ENCODE assay signal across 8 mouse cellular contexts in the genomic region with DNA sequence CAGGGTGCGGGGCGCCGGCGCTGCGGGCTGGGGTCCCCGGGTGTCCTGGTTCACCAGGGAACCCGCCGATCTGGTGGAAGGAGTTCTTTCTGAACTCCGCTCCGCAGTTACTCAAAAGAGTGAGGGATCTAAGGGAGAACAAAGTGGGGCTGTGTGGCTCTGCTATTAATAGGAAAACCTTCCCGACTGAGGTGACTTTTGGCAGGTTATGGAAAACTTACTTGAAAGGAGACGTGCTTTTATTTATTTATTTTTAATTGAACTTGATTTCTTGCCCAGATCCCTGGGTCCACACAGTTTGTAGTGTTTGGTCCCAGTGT. TPM values are rescaled to one million over a fixed set of nuclear protein-coding genes. Genes with fewer than 3 reads are reported as not detected.
DNase-seq lines count a peak whose midpoint lies in the region; ATAC-seq and TF ChIP-seq lines count a peak whose summit lies in the region.

No protein-coding gene starts in this region.

- no peaks in the 10 kb centered on the region for H3K27me3 ChIP-seq in heart, embryonic 16.5 days (ENCODE audit: control insufficient read depth, insufficient read depth, low read length)
- 0 out of 2 replicates have a peak, but pooled peaks cover 4% of the 10 kb centered on the region for H3K27me3 ChIP-seq in G1E (ENCODE audit: insufficient read depth, low read length)
- H3K27me3 ChIP-seq in hindbrain, embryonic 11.5 days (ENCODE audit: control insufficient read depth, insufficient read depth, low read length): no peaks in the 10 kb centered on the region
- H3K27me3 ChIP-seq in midbrain, embryonic 11.5 days (ENCODE audit: control insufficient read depth, insufficient read depth, low read length): no peaks in the 10 kb centered on the region

- no peaks in the 10 kb centered on the region for H3K9me3 ChIP-seq in heart, embryonic 16.5 days (replicated peaks; ENCODE audit: control insufficient read depth, low read length)
- H3K9me3 ChIP-seq in G1E (replicated peaks): no peaks in the 10 kb centered on the region
- H3K9me3 ChIP-seq in hindbrain, embryonic 11.5 days (ENCODE audit: control insufficient read depth, low read length): no peaks in the 10 kb centered on the region
- no peaks in the 10 kb centered on the region for H3K9me3 ChIP-seq in midbrain, embryonic 11.5 days (ENCODE audit: control insufficient read depth, low read length)

- ATAC-seq in heart, embryonic 16.5 days (replicated peaks; ENCODE audit: extremely low read depth, insufficient read depth, low FRiP score): no peak
- no peak for ATAC-seq in G1E (ENCODE audit: extremely low read depth, insufficient number of reproducible peaks, low FRiP score, poor library complexity, severe bottlenecking)
- no peak for ATAC-seq in hindbrain, embryonic 11.5 days (ENCODE audit: low FRiP score)
- no peak for ATAC-seq in midbrain, embryonic 11.5 days (ENCODE audit: low FRiP score)

- peak overlapping the region; percentile 90 for H3K27ac ChIP-seq in heart, embryonic 16.5 days (ENCODE audit: low read length)
- H3K27ac ChIP-seq in hindbrain, embryonic 11.5 days (ENCODE audit: low read depth, low read length): peak overlapping the region; percentile 67; the same call in 1 of the 2 replicates
- H3K27ac ChIP-seq in midbrain, embryonic 11.5 days (ENCODE audit: low read depth, low read length): no peak overlapping the region; the same call in 1 of the 2 replicates

- DNase-seq in heart, adult 11 months: no peak
- no peak for DNase-seq in G1E (ENCODE audit: low spot score)
- no peak for DNase-seq in hindbrain, embryonic 11.5 days (ENCODE audit: low spot score)
- DNase-seq in midbrain, embryonic 11.5 days (ENCODE audit: low spot score, missing footprints): peak; percentile 93
- no peak for DNase-seq in frontal cortex, postnatal 10 days (ENCODE audit: low spot score in 2 of 2)
- no peak for DNase-seq in embryo, embryonic 11 days
- no peak for DNase-seq in cerebellum, adult 9-11 months

- peak overlapping the region; percentile 95 for H3K9ac ChIP-seq in heart, embryonic 16.5 days (ENCODE audit: low read length)
- H3K9ac ChIP-seq in hindbrain, embryonic 11.5 days (ENCODE audit: low read depth, low read length): peak overlapping the region; percentile 83
- peak overlapping the region; percentile 80 for H3K9ac ChIP-seq in midbrain, embryonic 11.5 days (ENCODE audit: low read length)

- H3K36me3 ChIP-seq in heart, embryonic 16.5 days (ENCODE audit: control insufficient read depth, insufficient read depth): peaks cover 17% of the 10 kb centered on the region
- peaks cover 27% of the 10 kb centered on the region for H3K36me3 ChIP-seq in G1E (replicated peaks)
- no peaks in the 10 kb centered on the region for H3K36me3 ChIP-seq in hindbrain, embryonic 11.5 days (ENCODE audit: control insufficient read depth, insufficient read depth, low read length)
- H3K36me3 ChIP-seq in midbrain, embryonic 11.5 days (ENCODE audit: control insufficient read depth, insufficient read depth, low read length): peaks cover 4% of the 10 kb centered on the region

- TF ChIP-seq CTCF in G1E (IDR thresholded peaks at IDR 0.05; ENCODE audit: low read depth, low read length): no peak

- WGBS in heart, embryonic 16.5 days: 1% methylated on average over 12 of the region's 12 CpGs
- under 1% methylated on average over 12 of the region's 12 CpGs for whole genome bisulfite sequencing in hindbrain, embryonic 11.5 days
- WGBS in midbrain, embryonic 11.5 days: under 1% methylated on average over 12 of the region's 12 CpGs

- H3K4me3 ChIP-seq in heart, embryonic 16.5 days (ENCODE audit: low read length): peak overlapping the region; percentile 98
- peak overlapping the region; percentile 89 for H3K4me3 ChIP-seq in G1E (ENCODE audit: low read depth, low read length)
- H3K4me3 ChIP-seq in hindbrain, embryonic 11.5 days (ENCODE audit: low read depth, low read length): peak overlapping the region; percentile 99
- peak overlapping the region; percentile 74 for H3K4me3 ChIP-seq in midbrain, embryonic 11.5 days (ENCODE audit: low read depth, low read length)

- peaks cover 5% of the 10 kb centered on the region for H3K4me1 ChIP-seq in heart, embryonic 16.5 days (ENCODE audit: control insufficient read depth, insufficient read depth, low read length)
- peaks cover 2% of the 10 kb centered on the region; the same call in 1 of the 2 replicates for H3K4me1 ChIP-seq in G1E (ENCODE audit: insufficient read depth, low read depth, low read length)
- H3K4me1 ChIP-seq in hindbrain, embryonic 11.5 days (replicated peaks; ENCODE audit: control insufficient read depth, insufficient read depth, low read length): no peaks in the 10 kb centered on the region
- H3K4me1 ChIP-seq in midbrain, embryonic 11.5 days (ENCODE audit: control insufficient read depth, insufficient read depth, low read length): 0 out of 2 replicates have a peak, but pooled peaks cover 2% of the 10 kb centered on the region

- peak overlapping the region; percentile 73 for H3K4me2 ChIP-seq in heart, embryonic 16.5 days (ENCODE audit: low read depth, low read length)
- peak overlapping the region; percentile 64 for H3K4me2 ChIP-seq in hindbrain, embryonic 11.5 days (replicated peaks; ENCODE audit: low read depth, low read length)
- H3K4me2 ChIP-seq in midbrain, embryonic 11.5 days: peak overlapping the region; percentile 59

RNA-seq across cellular contexts. Expression of gene Yipf4, which starts 0.6 kb away (rescaled TPM):
- polyA plus RNA-seq in heart, embryonic 16.5 days (2015; fragmentation: Nextera tagmentation; extraction: Ambion mirVana): 52.7 and 56.6 TPM in 2 replicates
- total RNA-seq in G1E (2014; fragmentation: Nextera tagmentation): 40.2 and 40.5 TPM in 2 replicates
- 32.9 and 49.6 TPM in 2 replicates for total RNA-seq in G1E (2017)
- polyA plus RNA-seq in G1E (2012): 9.7 and 17.1 TPM in 2 replicates
- 56.4 and 59.5 TPM in 2 replicates for polyA plus RNA-seq in hindbrain, embryonic 11.5 days (2014; fragmentation: Nextera tagmentation; extraction: Ambion mirVana)
- polyA plus RNA-seq in midbrain, embryonic 11.5 days (2014; fragmentation: Nextera tagmentation; extraction: Ambion mirVana): 63.2 and 63.4 TPM in 2 replicates

RNA-seq across cellular contexts. Expression of gene Nlrc4, which starts 30.9 kb away (rescaled TPM):
- polyA plus RNA-seq in heart, embryonic 16.5 days (2015; fragmentation: Nextera tagmentation; extraction: Ambion mirVana): 0.07 and 0.28 TPM in 2 replicates
- total RNA-seq in G1E (2014; fragmentation: Nextera tagmentation): 0.45 and 0.92 TPM in 2 replicates
- total RNA-seq in G1E (2017): 0.93 and 1.3 TPM in 2 replicates
- 0.03 TPM in 1 of 2 replicates, not detected in the other for polyA plus RNA-seq in G1E (2012)
- polyA plus RNA-seq in hindbrain, embryonic 11.5 days (2014; fragmentation: Nextera tagmentation; extraction: Ambion mirVana): 0.22 and 0.32 TPM in 2 replicates
- polyA plus RNA-seq in midbrain, embryonic 11.5 days (2014; fragmentation: Nextera tagmentation; extraction: Ambion mirVana): 0.21 and 0.22 TPM in 2 replicates

RNA-seq across cellular contexts. Expression of gene Birc6, which starts 38.2 kb away (rescaled TPM):
- polyA plus RNA-seq in heart, embryonic 16.5 days (2015; fragmentation: Nextera tagmentation; extraction: Ambion mirVana): 46.6 and 51.8 TPM in 2 replicates
- total RNA-seq in G1E (2014; fragmentation: Nextera tagmentation): 266 and 279 TPM in 2 replicates
- total RNA-seq in G1E (2017): 133 and 151 TPM in 2 replicates
- polyA plus RNA-seq in G1E (2012): 25.0 and 33.4 TPM in 2 replicates
- 79.3 and 119 TPM in 2 replicates for polyA plus RNA-seq in hindbrain, embryonic 11.5 days (2014; fragmentation: Nextera tagmentation; extraction: Ambion mirVana)
- polyA plus RNA-seq in midbrain, embryonic 11.5 days (2014; fragmentation: Nextera tagmentation; extraction: Ambion mirVana): 83.5 and 91.6 TPM in 2 replicates
